Comparison of ENCODE assay signal across 8 mouse cellular contexts in the genomic region with DNA sequence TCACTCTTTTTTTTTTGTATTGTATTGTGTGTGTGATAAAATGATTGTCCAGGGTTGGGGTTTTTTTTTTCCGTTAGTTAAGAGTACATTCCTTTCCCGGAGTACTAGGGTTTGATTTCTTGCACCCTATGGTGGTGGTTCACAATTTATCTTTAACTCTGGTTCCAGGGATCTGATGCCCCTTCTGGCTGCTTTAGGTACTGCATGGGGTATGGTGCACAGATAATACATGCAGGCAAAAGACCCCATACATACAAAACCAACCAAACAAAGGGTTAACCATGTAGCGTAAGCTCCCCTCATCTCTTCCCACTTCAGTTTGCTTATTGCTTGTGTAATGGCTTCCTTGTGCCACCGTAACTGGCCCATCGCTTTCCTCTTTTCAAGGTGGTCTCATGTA. TPM values are rescaled to one million over a fixed set of nuclear protein-coding genes. Genes with fewer than 3 reads are reported as not detected.
DNase-seq lines count a peak whose midpoint lies in the region; ATAC-seq and TF ChIP-seq lines count a peak whose summit lies in the region.

No protein-coding gene starts in this region.

- TF ChIP-seq EP300 in heart, adult 2 months (IDR thresholded peaks at IDR 0.05; ENCODE audit: insufficient read depth, low read depth, low read length): no peak

- H3K9me3 ChIP-seq in heart, embryonic 11.5 days (replicated peaks; ENCODE audit: control insufficient read depth, low read length): no peaks in the 10 kb centered on the region

- H3K9ac ChIP-seq in heart, adult 2 months (ENCODE audit: low read depth, low read length): no peak overlapping the region
- no peak overlapping the region for H3K9ac ChIP-seq in heart, embryonic 11.5 days (ENCODE audit: low read depth, low read length)

- H3K4me2 ChIP-seq in heart, embryonic 11.5 days: no peak overlapping the region

- TF ChIP-seq CTCF in heart, adult 2 months (IDR thresholded peaks at IDR 0.05): peak; percentile 81

- no peaks in the 10 kb centered on the region; the same call in 1 of the 2 replicates for H3K36me3 ChIP-seq in heart, adult 2 months (ENCODE audit: control insufficient read depth, insufficient read depth, low read length)
- peaks cover 35% of the 10 kb centered on the region for H3K36me3 ChIP-seq in heart, embryonic 11.5 days (ENCODE audit: control insufficient read depth, insufficient read depth, low read length)

- no peak overlapping the region for H3K27ac ChIP-seq in heart, adult 2 months
- no peak overlapping the region for H3K27ac ChIP-seq in heart, embryonic 11.5 days (ENCODE audit: low read depth, low read length)

- H3K4me3 ChIP-seq in heart, adult 2 months: no peak overlapping the region
- no peak overlapping the region for H3K4me3 ChIP-seq in heart, embryonic 11.5 days (ENCODE audit: low read depth, low read length)

- peaks cover 4% of the 10 kb centered on the region for H3K79me2 ChIP-seq in heart, adult 2 months (replicated peaks; ENCODE audit: control insufficient read depth, insufficient read depth, low read length)

- H3K27me3 ChIP-seq in heart, adult 2 months (ENCODE audit: control insufficient read depth, insufficient read depth, low read length): no peaks in the 10 kb centered on the region
- H3K27me3 ChIP-seq in heart, embryonic 11.5 days (ENCODE audit: control insufficient read depth, insufficient read depth, low read length): no peaks in the 10 kb centered on the region

- no peak for TF ChIP-seq POLR2A in heart, adult 2 months (IDR thresholded peaks at IDR 0.05; ENCODE audit: insufficient read depth, low read depth, low read length)

- ATAC-seq in heart, embryonic 11.5 days (replicated peaks; ENCODE audit: insufficient number of reproducible peaks, low FRiP score, low TSS enrichment): no peak

- WGBS in heart, adult 2 months: 87% methylated on average over 5 of the region's 5 CpGs
- 92% methylated on average over 5 of the region's 5 CpGs for WGBS in heart, embryonic 11.5 days (ENCODE audit: insufficient replicate concordance)

- peak in 1 of 2 experiments; percentile 53 for DNase-seq in heart, adult 2 months
- peak; percentile 14 for DNase-seq in ovary, postnatal 14 days (ENCODE audit: low spot score)
- DNase-seq in ovary, postnatal 10 days (ENCODE audit: low spot score): no peak
- peak; percentile 63 for DNase-seq in embryo, embryonic 10 days (ENCODE audit: low spot score)
- DNase-seq in lung, postnatal 14 days: peak; percentile 56
- DNase-seq in thymus, postnatal 14 days: peak; percentile 73
- no peak for DNase-seq in gastrocnemius, postnatal 36 days

- no peaks in the 10 kb centered on the region for H3K4me1 ChIP-seq in heart, adult 2 months (ENCODE audit: control insufficient read depth, insufficient read depth, low read length)
- no peaks in the 10 kb centered on the region for H3K4me1 ChIP-seq in heart, embryonic 11.5 days (ENCODE audit: control insufficient read depth, insufficient read depth, low read length)

- intact Hi-C loops in heart, adult 2 months (cut with DNase I): no loop called here
- intact Hi-C loops in gastrocnemius, postnatal 36 days (cut with DNase I): no loop called here

RNA-seq across cellular contexts. Expression of a gene that starts 10.7 kb away (rescaled TPM):
- total RNA-seq in heart, adult 2 months (2021): 10 to 100 TPM; 12.8 to 13.2 TPM
- 3.7 and 6.8 TPM in 2 replicates for polyA plus RNA-seq in heart, adult 2 months (2012; rRNA removed)
- 28.9 and 29.0 TPM in 2 replicates for polyA plus RNA-seq in heart, embryonic 11.5 days (2014; fragmentation: Nextera tagmentation; extraction: Ambion mirVana)
- total RNA-seq in gastrocnemius, postnatal 36 days (2021): 1 to 10 TPM; 7.1 to 8.4 TPM

RNA-seq across cellular contexts. Expression of a gene that starts 33.9 kb away (rescaled TPM):
- total RNA-seq in heart, adult 2 months (2021): 10 to 100 TPM; 19.7 to 21.3 TPM
- 12.2 and 13.5 TPM in 2 replicates for polyA plus RNA-seq in heart, adult 2 months (2012; rRNA removed)
- 20.3 and 21.1 TPM in 2 replicates for polyA plus RNA-seq in heart, embryonic 11.5 days (2014; fragmentation: Nextera tagmentation; extraction: Ambion mirVana)
- 10 to 100 TPM; 15.1 to 17.9 TPM for total RNA-seq in gastrocnemius, postnatal 36 days (2021)

RNA-seq across cellular contexts. Expression of a gene that starts 34.0 kb away (rescaled TPM):
- total RNA-seq in heart, adult 2 months (2021): 10 to 100 TPM; 34.1 to 34.5 TPM
- polyA plus RNA-seq in heart, adult 2 months (2012; rRNA removed): 25.4 and 26.8 TPM in 2 replicates
- 46.0 and 52.0 TPM in 2 replicates for polyA plus RNA-seq in heart, embryonic 11.5 days (2014; fragmentation: Nextera tagmentation; extraction: Ambion mirVana)
- total RNA-seq in gastrocnemius, postnatal 36 days (2021): 10 to 100 TPM; 20.7 to 24.2 TPM

Comparison
In these comparisons a context has a peak if more than half of its experiments do, and no peak if none do; other contexts are left out.
1. DNase-seq: peak in ovary, postnatal 14 days (single experiment), embryo, embryonic 10 days (single experiment), lung, postnatal 14 days (single experiment) and thymus, postnatal 14 days (single experiment); none in ovary, postnatal 10 days (single experiment) and gastrocnemius, postnatal 36 days (0 of 2).